Mouse (Mus musculus) splenic B cell, adult 2 months (primary cell): Measurements from ENCODE around the gene Ilk.

ENCODE experiments used
- DNase-seq: peaks from one replicate; pipeline ENCODE4 v3.0.0-alpha.2; 2011; ENCODE audit warnings: low read depth, low spot score
- H3K27me3 ChIP-seq: 2 replicates; pipeline ENCODE4 v1.6.1; 2012; ENCODE audit warnings: mild to moderate bottlenecking, low read length, moderate library complexity, mixed read lengths; ENCODE audit not compliant: control insufficient read depth, poor library complexity, insufficient read depth, severe bottlenecking
- H3K36me3 ChIP-seq: 2 replicates; pipeline ENCODE4 v1.6.1; 2012; ENCODE audit warnings: mild to moderate bottlenecking, low read length, moderate library complexity, mixed read lengths; ENCODE audit not compliant: control insufficient read depth, poor library complexity, insufficient read depth, severe bottlenecking

The Ilk gene

DNA sequence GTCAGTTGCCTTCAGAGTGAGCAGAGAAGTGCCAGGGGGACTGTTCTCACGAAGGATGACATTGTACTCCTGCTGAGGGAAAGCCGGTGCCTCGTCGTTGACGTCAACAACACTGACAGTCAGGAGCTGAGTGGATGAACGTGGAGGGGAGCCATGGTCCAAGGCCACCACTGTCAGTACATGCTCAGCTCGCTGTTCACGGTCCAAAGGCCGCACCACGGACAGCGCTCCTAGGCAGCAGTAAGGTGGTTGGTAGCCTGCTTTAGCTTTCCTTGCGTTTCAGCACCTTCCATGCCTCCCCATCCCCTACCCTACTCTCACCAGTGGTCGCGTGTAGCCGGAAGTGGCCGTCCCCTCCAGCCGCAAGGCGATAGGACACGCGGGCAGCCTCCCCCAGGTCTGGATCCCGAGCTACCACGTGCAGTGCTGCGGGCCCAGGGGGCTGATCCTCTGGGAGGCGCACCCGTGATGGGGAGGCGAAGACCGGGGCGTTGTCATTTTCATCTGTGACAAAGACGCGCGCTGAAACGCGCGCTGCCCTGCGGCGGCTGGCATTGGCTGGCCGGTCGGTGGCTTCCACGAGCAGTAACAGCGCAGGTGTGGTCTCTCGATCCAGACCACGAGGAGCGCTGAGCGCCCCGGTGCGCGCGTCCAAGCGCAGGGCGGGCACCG is 25.6 kb downstream of the Ilk start:
- Histone ChIP-seq H3K27me3 (no peaks in the 10 kb centered on the region), H3K36me3 (no peaks in the 10 kb centered on the region)
- no peak for DNase-seq

DNA sequence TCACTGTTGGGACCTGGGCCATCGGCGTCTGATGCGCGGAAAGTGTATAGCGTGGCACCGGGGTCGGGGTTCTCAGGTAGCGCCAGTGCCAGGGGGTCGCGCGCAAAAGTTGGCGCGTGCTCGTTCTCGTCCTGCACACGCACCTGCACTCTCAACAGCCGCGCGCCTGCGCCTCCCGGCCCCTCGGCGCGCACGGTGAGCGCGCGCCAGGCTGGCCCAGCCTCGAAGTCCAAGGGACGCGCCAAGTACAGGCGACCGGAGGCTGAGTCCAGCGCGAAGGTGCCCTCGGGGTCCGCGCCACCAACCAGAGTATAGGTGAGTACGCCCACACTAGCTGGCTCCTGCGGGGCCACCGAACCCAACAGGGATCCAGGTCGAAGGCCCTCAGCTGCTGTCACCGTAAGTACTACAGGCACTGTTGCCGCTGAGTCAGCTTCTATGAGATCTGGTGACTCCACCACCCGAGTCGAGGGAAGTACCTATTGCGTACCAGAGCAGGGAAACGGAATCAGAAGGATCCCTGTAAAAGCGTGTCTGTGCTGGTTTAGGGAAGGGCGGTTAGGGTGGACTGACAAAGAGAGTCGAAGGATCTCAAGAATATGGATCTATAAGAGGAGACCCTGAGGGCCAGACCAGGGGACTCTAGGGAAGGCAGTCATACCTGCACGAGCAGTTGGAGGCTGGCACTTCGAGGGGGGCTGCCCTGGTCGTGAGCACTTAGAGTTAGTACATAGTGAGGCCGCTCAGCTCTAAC is 26.3 kb downstream of the Ilk start:
- Histone ChIP-seq H3K27me3 (no peaks in the 10 kb centered on the region), H3K36me3 (no peaks in the 10 kb centered on the region)
- DNase-seq = no peak

DNA sequence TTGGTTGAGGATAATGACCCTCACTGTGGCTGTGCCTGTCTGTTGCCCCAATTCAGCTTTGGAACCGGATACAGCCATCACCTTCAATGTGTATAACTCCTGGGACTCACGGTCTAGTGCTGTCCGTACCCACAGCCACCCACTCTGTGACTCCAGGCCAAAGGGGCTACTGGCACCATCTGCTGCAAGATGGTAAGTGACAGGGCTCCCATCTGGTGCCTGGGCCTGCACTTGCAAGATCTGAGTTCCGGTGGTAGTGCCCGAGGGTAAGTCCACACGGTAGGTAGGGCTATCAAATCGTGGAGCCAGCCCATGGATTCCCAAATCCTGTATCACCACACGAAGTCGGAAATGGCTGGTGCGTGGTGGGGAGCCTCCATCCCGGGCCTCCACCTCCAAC is 27.9 kb downstream of the Ilk start:
- H3K36me3 ChIP-seq = no peaks in the 10 kb centered on the region
- no peaks in the 10 kb centered on the region for H3K27me3 ChIP-seq
- DNase-seq = no peak

DNA sequence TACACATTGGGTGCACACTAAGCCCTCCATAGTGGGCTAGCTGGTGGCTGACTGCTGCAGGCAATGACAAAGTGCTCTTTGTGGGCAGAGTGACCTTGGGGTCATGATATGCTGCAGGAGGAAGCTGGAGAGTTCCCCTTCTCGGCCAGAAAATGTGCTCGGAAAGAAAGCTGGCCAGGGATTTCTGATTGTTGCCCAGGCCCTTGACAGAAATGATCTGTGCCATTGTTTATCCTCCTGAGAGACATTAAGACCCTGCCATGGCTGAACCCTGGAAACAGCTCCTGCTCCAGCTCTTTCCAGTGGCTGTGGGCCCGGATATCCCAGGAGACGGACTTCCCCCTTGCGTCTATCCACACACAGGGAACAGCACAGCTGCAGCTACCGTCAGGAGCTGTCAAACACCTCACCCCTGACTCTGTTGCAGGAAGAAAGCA is 31.4 kb downstream of the Ilk start:
- no peaks in the 10 kb centered on the region for H3K36me3 ChIP-seq
- DNase-seq = no peak
- H3K27me3 ChIP-seq = no peaks in the 10 kb centered on the region

DNA sequence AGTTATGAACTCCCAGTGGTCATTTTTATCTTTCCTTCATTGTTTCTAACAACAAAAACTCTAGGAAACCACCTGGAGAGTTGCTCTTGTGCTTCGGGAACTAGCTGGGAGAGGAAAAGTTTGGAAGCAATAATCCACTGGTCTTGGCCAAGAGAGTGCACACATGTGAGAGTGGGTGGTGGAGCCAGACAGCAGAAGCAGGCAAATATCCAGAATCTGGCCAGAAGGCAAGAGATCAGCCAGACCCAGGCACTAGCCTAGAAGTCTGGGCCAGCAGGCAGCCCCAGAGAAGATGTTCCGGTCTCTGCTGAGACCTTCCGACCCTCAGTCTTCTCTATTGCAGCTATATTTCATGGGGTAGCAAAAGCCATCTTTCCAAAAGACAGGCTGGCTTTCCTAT is 33.6 kb downstream of the Ilk start:
- H3K27me3 ChIP-seq = no peaks in the 10 kb centered on the region
- no peak for DNase-seq
- H3K36me3 ChIP-seq = no peaks in the 10 kb centered on the region

DNA sequence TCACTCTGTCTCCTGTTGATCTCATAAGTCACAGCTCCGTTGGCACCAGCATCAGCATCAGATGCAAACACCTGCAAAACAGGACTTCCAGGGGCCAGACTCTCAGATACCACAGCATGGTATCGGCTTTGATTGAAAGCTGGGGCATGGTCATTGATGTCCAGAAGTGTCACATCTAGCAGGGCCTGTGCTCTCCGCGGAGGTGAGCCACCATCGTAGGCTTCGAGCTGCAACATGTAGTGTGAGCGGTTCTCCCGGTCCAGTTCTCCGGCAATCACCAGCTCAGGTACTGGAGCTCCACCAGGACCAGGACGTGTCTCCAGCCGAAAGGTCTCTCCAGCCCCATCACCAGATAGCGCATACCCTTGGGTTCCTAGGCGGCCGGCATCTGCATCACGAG is 35.9 kb downstream of the Ilk start:
- Histone ChIP-seq H3K27me3 (no peaks in the 10 kb centered on the region), H3K36me3 (no peaks in the 10 kb centered on the region)
- DNase-seq = no peak

DNA sequence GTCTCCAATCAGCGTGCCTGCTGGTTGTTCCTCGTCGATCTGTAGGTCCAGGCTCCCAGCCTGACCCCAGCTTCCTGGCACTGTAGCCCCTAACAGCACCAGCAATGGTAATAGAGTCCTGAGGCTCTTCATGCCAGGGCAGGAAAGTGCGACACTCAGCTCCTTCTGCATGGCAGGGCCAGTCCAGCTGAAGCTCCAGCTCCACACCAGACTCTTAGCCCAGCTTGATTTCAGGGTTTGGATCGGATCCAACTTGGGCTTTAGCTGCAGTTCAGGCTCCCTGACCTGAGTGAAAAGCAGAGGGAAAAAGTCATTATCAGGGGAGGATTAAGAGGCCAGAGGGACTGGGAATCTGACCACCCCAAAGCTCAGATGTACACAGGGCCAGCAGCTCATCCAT is 36.6 kb downstream of the Ilk start:
- Histone ChIP-seq H3K36me3 (no peaks in the 10 kb centered on the region), H3K27me3 (no peaks in the 10 kb centered on the region)
- DNase-seq = no peak

DNA sequence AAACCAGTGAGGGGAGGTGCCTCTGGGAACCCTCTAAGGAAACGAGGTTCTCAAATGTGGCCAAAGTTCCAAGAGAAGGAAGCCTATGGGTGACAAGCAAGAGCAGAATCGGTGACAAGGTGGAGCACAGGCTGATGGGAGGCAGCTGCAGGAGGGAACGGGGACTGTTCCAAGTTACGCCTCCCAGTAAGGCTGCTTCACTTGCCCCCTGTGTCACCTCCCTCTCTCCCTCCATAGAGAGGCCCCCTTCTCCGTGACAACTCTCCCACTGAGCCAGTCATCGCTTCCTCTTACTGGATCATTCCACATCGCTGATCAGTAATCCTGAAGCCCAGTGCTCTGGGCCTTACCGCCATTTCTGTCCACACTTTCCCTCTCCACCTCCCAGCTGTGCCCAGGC is 38.3 kb downstream of the Ilk start:
- Histone ChIP-seq H3K27me3 (no peaks in the 10 kb centered on the region), H3K36me3 (no peaks in the 10 kb centered on the region)
- DNase-seq = no peak

DNA sequence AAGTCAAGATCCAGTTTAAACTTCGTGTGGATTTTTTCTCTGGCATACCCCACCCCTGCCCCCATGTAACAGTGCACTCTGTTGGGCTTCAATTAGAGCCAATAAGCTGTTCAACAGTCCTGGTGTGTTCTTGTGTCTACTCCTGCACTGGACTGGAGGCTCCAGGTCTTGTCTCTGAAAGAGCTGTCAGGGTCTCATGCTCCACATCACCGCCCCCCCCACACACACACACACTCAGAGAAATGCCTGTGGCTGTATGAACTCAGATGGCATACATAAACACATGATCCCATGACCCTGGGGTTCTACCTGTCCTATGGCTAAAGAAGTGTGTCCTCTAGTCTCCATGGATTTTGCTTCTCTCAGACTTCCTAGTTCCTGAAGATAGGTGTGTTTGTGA is 39.6 kb downstream of the Ilk start:
- Histone ChIP-seq H3K36me3 (no peaks in the 10 kb centered on the region), H3K27me3 (no peaks in the 10 kb centered on the region)
- DNase-seq = no peak

DNA sequence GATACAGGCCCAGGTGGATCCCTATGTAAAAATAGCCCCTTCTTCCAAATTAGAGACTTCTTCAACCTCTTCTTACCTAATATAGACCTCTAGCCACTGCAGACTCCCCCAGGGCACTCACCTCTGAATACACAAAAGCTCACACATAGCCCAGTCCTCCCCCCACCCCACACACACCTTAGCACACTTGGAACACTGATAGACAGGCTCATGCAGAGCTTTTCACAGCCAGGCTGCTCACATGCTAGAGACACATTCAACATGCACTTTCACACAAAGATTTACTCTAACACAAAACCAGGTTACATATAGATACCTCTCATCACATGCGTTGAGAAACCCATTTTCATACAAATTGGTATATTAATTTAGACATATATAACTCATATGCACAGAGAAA is 40.9 kb downstream of the Ilk start:
- DNase-seq = no peak
- no peaks in the 10 kb centered on the region for H3K36me3 ChIP-seq
- no peaks in the 10 kb centered on the region for H3K27me3 ChIP-seq

DNA sequence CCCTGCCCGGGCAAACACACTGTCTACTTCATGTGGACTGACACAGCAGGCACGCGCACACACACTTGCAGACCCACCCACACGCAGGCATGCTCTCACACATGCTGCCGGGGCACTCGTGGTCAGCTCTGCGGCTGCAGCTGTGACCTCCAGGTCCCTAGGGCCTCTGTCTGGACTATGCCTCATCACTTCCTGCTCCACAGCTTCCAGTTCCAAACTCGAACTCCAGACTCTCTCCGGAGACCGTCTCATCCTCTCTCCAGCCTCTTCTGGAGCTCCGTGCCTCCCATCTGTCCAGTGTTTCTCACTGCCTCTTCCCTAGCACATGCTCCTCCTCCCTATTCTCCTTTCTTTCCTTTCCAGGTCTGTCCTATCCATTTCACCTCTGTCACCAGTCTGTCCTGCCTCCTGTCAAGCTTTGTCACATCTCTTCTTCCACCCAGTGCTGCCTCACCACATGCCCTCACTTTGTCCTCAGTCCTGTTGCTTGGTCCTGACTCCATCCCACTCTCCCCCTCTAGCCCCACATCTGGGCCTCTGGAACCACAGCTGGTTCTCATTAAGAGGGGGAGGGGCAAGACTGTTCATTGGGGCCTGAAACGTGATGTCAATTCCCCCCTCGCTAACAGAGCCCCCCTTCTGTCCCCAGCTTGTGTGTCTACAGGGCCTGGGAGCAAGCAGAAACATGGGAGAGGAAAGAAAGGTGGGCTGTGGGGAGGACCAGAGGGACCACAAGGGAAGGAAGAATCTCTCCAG is 41.6 kb downstream of the Ilk start:
- H3K27me3 ChIP-seq = no peaks in the 10 kb centered on the region
- no peaks in the 10 kb centered on the region for H3K36me3 ChIP-seq
- DNase-seq = peak; percentile 47

DNA sequence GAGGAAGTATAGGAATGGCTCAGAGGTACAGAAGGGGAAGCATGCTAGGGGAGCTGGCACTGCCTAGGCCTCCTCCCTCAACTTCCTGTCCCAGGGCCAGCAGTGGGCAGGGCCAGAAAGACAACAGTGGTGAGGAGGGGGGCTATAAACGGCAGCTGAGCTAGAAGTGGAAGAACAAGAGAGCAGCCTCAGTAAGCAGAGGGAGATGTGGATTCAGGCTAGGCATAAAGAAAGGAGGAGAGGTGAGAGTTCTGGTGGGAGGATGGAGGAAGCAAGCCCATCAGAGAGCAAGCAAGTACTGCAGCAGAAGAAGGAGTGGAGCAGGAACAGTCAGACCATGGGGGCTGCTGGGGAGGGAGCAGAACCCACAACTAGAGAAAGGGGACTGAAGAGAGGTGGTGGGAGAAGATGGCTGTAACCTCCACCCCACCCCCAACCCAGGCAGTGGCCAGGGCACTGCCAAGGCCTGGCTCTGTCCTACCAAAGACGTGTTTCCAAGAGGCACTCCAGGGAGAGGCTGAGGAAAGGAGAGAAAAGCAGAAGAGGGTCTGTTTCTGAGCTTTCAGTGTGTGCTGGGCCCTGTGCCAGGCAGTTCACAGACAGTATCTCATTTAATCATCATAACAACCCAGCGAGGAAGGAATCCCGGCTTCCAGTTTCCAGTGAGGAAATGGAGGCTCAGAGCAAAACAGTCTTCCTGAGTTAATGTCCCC is 42.3 kb downstream of the Ilk start:
- no peaks in the 10 kb centered on the region for H3K27me3 ChIP-seq
- peak; percentile 43 for DNase-seq
- no peaks in the 10 kb centered on the region for H3K36me3 ChIP-seq

DNA sequence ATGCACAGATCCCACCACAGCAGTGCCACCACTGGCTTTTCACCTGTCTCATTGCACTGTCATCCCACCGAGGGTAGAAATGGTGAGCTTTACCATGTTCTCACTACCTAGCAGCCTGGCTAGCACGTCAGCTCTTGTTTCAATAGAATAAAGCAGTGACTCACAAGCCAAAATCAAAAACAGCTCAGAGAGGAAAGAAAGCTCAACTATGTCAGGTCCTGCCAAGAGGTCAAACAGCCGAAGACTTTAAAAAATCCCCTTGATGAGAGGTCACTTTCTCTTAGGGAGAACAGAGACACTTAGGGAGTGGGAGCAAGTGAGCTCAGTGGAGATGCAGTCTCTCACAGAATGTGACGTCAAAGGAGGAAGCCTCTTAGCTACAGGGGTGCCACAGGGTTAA is 47.5 kb downstream of the Ilk start:
- 0 out of 2 replicates have a peak, but pooled peaks cover 2% of the 10 kb centered on the region for H3K27me3 ChIP-seq
- no peaks in the 10 kb centered on the region for H3K36me3 ChIP-seq
- no peak for DNase-seq

DNA sequence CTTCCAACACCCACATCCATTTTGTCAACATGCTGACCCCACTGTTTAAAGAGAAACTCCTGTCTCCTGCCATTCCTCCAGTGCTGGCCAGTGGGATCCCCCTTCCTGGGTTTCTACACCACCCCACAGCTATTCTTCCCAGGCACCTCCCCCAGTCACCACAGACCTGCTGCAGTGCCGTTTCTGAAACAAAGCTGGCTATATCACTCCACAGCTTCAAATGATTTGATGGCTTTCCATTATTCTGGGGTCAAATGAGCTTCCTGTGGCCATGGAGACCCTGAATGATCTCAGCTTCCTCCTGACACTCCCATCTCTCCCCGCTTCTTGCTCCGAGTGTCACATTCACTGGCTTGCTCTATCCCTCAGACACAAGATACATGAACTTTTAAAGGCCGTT is 48.2 kb downstream of the Ilk start:
- 0 out of 2 replicates have a peak, but pooled peaks cover 2% of the 10 kb centered on the region for H3K27me3 ChIP-seq
- no peaks in the 10 kb centered on the region for H3K36me3 ChIP-seq
- DNase-seq = no peak
